Mouse (Mus musculus): ENCODE measurements around the gene Vmn1r232. TPM values are rescaled to one million over a fixed set of nuclear protein-coding genes. Genes with fewer than 3 reads are reported as not detected.
A peak's percentile ranks its signal among the peaks of the same experiment; 100 is the strongest.

Vmn1r232 gene
- total RNA-seq (2015): not detected in 2 replicates
- total RNA-seq (2017): not detected in 2 replicates

GRCm38 (mm10) chr17:20919614-20920013 lies at the start of gene Vmn1r232:
Gene Vmn1r232 (minus strand): TSS chr17:20919714.
- no peak for ATAC-seq (replicated peaks; ENCODE audit: poor library complexity)

GRCm38 (mm10) chr17:20966681-20967080 lies 47.2 kb upstream of the Vmn1r232 start:
- ATAC-seq (replicated peaks; ENCODE audit: poor library complexity): no peak

- no peak for ATAC-seq (replicated peaks; ENCODE audit: poor library complexity)
Observed at GRCm38 (mm10) chr17:20965421-20965820, 45.9 kb upstream of the Vmn1r232 start.

GRCm38 (mm10) chr17:20960386-20960785 lies 40.9 kb upstream of the Vmn1r232 start:
- no peak for ATAC-seq (replicated peaks; ENCODE audit: poor library complexity)

GRCm38 (mm10) chr17:20946636-20947035 lies 27.1 kb upstream of the Vmn1r232 start:
- no peak for ATAC-seq (replicated peaks; ENCODE audit: poor library complexity)

GRCm38 (mm10) chr17:20946026-20946565 lies 26.6 kb upstream of the Vmn1r232 start:
- ATAC-seq (replicated peaks; ENCODE audit: poor library complexity): no peak

GRCm38 (mm10) chr17:20944985-20945891 lies 25.7 kb upstream of the Vmn1r232 start, which contains the start of gene Ppp2r1a:
Gene Ppp2r1a (plus strand): TSS chr17:20945311.
- ATAC-seq (replicated peaks; ENCODE audit: poor library complexity): peak; percentile 83

GRCm38 (mm10) chr17:20944226-20944625 lies 24.7 kb upstream of the Vmn1r232 start:
- no peak for ATAC-seq (replicated peaks; ENCODE audit: poor library complexity)

GRCm38 (mm10) chr17:20904991-20905390 lies 14.5 kb downstream of the Vmn1r232 start, which contains the start of gene Vmn1r231:
Gene Vmn1r231 (minus strand): TSS chr17:20905091.
- no peak for ATAC-seq (replicated peaks; ENCODE audit: poor library complexity)

Other genes with a start within 250 kb of the Vmn1r232 start
- gene Vmn1r226, start 236.9 kb downstream of the Vmn1r232 start, total RNA-seq (2015): not detected in 2 replicates
- gene Vmn1r226, start 236.9 kb downstream of the Vmn1r232 start, total RNA-seq (2017): not detected in 2 replicates
- gene Vmn1r227, start 189.9 kb downstream of the Vmn1r232 start, total RNA-seq (2015): not detected in 2 replicates
- not detected in 2 replicates for gene Vmn1r227, start 189.9 kb downstream of the Vmn1r232 start, total RNA-seq (2017)
- not detected in 2 replicates for gene Vmn1r228, start 133.6 kb downstream of the Vmn1r232 start, total RNA-seq (2015)
- gene Vmn1r228, start 133.6 kb downstream of the Vmn1r232 start, total RNA-seq (2017): not detected in 2 replicates
- gene Vmn1r229, start 108.2 kb downstream of the Vmn1r232 start, total RNA-seq (2015): not detected in 2 replicates
- gene Vmn1r229, start 108.2 kb downstream of the Vmn1r232 start, total RNA-seq (2017): not detected in 2 replicates
- not detected in 2 replicates for gene Vmn1r230, start 79.3 kb downstream of the Vmn1r232 start, total RNA-seq (2015)
- gene Vmn1r230, start 79.3 kb downstream of the Vmn1r232 start, total RNA-seq (2017): not detected in 2 replicates
- not detected in 2 replicates for gene Vmn1r231, start 14.6 kb downstream of the Vmn1r232 start, total RNA-seq (2015)
- not detected in 2 replicates for gene Vmn1r231, start 14.6 kb downstream of the Vmn1r232 start, total RNA-seq (2017)
- gene Ppp2r1a, start 25.6 kb upstream of the Vmn1r232 start, total RNA-seq (2015): 284 and 300 TPM in 2 replicates
- gene Ppp2r1a, start 25.6 kb upstream of the Vmn1r232 start, total RNA-seq (2017): 151 and 154 TPM in 2 replicates
- not detected in 2 replicates for gene Vmn1r233, start 76.8 kb upstream of the Vmn1r232 start, total RNA-seq (2015)
- not detected in 2 replicates for gene Vmn1r233, start 76.8 kb upstream of the Vmn1r232 start, total RNA-seq (2017)
- 15.7 and 23.4 TPM in 2 replicates for gene Zfp160, start 89.2 kb upstream of the Vmn1r232 start, total RNA-seq (2015)
- 18.3 and 25.3 TPM in 2 replicates for gene Zfp160, start 89.2 kb upstream of the Vmn1r232 start, total RNA-seq (2017)